Mouse (Mus musculus): Measurements from ENCODE around the gene Zfp800. TPM values are rescaled to one million over a fixed set of nuclear protein-coding genes. Genes with fewer than 3 reads are reported as not detected.

Zfp800 gene
- total RNA-seq, 4 experiments from 2014 or later = 3.5 to 5.9 (median 4.6) TPM

DNA sequence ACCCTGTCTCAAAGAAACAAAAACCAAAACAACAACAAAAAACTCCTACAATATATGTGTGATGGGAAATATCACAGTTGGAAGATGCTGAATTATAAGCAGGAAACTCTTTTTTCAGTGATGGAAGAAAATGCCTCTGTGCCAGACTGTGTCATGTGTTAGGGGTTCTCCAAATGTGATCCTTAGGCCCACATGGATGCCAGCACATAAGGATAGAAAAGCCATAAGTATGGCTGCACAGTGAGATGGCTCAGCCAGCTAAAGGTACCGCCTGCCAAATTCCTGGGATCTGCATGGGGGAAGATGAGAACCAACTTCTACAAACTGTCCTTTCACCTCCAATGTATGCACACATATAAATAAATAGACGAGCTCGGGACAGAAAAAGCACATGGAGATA is 82.6 kb downstream of the Zfp800 start:
- DNase-seq (ENCODE audit: low spot score in 2 of 2) = no peak

DNA sequence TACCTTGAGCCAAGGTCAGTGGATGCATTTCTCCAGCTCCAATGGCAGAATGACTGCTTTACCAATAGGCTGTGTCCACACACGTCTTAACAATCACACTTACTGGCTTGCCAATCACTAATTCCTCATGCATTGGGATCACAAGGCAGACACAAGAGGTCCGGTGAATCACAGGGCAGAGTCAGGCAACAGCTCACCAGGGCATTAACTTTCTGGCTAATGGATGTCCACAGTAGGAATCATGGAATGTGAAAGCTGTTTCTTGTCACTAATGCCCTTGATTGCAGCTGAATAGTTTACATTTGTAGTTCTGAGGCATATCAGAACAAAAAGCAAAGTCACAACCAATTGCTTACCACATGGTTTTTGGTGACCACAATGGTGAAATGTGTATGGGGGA is 85.7 kb downstream of the Zfp800 start:
- DNase-seq (ENCODE audit: low spot score in 2 of 2) = no peak

DNA sequence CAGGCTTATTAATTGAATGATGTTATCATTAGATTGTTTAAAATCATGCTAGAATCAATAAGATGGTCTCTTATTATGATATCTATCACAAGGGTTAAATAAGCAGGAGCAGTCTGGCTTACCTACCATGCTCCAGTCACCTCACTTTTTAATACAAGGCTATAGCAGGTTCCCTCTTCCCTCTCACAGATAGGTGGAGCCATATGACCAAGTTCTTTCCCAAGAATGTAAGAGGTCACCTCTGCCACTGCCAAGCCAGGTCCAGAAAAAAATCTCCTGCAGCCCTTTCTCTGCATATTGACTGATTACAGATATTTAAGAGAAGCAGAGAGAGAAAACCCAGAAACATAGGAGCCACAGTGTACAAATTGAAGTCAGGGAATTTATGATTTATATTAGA is 88.1 kb downstream of the Zfp800 start:
- DNase-seq (ENCODE audit: low spot score in 2 of 2) = no peak

DNA sequence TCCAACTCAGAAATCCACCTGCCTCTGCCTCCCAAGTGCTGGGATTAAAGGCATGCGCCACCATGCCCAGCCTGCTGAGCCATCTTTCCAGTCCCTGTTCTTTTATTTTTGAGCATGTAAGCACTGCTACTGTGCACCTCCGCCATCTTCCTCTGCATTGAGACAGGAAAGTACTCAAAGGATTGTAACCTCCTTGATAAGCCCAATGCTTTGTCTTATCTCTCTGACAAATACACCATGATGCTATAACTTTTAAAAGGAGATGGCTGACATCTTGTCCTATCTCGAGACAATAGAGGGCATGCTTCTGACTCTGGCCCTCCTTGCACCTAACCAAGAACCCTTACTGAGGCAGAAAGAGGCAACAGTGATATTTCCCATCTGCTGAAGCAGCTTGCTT is 88.9 kb downstream of the Zfp800 start:
- DNase-seq (ENCODE audit: low spot score in 2 of 2) = no peak

DNA sequence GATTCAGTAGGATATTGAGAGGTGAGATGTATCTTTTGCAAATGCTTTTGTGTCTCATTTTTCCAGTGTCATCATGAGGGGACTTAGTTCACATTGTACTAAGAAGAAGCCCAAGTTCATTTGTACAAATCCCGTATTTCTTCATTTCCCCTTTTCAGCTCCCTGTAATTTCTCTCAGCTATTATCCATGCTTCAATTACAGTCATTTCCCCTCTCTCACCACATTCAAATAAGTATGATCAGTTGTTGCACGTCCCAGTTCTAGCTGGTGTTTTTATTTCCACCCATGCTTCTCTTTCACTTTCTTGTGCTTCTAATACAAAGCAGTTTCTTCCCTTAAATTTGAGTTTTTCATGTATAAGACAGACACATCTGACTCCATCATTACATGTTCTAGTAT is 91.1 kb downstream of the Zfp800 start:
- DNase-seq (ENCODE audit: low spot score in 2 of 2) = no peak

DNA sequence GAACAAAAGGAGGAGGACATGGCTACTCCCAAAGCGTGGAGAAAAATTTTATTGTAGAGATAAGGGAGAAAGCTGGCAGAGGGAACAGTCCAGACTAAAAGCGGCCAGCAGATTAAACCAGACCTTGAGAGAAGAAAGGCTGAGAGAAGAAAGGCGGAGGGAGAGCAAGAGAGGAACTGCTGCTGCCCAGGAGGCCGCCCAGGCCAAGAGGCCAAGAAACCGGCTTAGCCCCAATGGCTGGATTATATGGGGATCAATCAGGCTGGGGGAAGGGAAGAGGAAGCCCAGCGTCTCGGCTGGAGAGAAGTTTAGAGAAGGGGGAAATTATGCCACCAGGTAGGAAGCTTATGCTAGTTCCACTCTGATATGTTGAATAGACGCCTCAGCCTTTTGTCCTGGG is 101.5 kb downstream of the Zfp800 start:
- no peak for DNase-seq (ENCODE audit: low spot score in 2 of 2)

DNA sequence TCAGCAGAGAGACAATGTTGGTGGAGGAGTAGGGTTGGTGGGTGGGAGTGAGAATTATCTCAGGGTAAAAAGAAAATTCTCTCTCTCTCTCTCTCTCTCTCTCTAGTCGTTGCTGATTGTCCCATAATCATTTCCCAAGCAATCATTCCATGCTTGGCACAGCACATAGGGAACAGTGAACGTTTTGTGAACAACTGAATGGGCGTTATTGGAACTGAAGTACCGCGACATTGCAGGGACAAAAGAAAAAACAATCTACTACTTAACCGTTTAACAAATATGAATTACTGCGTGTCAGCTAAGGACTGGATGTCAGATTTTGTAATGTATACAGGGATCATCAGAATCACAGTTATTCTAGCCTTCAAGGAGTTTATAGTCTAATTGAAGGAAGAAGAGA is 102.2 kb downstream of the Zfp800 start:
- no peak for DNase-seq (ENCODE audit: low spot score in 2 of 2)

DNA sequence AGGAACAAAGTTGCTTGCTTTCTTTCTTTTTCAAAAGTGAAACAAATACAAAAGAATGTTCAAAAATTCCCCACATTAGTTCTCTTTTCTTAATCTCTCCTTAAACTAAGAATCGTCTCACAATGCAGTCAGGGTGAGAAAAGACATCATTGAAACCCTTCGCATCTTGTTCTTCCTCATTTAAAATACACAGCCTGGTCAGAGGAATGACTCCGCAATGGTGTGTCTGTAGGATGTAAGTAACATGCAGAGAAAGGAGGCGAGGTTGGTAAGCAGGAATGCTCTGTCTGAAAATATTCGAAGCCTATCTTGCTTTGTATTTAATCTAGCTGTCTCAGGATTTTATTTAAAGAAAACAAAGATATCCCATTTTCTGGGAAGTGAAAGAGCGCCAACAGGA is 105.0 kb downstream of the Zfp800 start:
- DNase-seq (ENCODE audit: low spot score in 2 of 2) = no peak

DNA sequence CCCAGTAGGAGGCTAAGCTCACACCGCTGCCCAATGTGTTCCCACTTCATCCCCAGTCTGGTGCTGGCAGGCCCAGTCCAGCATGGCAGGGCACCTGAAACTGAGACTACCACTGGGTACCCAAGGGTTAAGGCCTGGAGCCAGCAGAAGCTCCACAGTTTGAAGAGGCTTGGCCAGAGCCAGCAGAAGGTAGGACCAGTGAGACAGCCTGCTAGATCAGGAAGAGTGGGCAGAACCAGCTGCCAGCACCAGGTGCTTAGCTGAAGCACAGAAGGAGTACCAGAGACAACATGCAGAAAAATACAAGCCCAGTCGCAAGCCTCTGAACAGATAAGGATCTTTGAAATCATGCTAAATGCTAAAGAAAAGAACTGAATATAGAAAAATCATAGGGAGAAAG is 117.9 kb downstream of the Zfp800 start:
- DNase-seq (ENCODE audit: low spot score in 2 of 2) = no peak

DNA sequence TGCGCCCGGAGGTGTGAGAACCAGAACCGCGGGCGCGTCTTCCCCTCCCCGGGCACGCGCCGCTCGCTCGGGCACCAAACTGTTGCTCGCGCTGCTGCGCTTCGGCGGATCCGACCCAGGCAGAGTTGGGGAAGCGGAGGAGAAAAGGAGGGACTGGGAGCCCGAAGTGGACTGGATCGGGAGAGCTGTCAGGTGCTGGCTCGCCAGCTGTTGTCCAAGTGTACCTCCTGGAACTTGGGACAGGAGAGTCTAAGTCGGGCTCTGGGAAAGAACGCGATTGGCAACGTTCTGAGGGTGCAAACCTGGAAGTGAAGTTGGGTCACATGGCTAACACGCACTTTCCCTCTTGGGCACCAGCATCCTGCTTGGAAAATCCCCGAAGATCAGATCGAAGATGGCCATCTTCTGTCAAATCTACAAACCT is 135.6 kb downstream of the Zfp800 start:
- DNase-seq (ENCODE audit: low spot score in 2 of 2) = no peak

DNA sequence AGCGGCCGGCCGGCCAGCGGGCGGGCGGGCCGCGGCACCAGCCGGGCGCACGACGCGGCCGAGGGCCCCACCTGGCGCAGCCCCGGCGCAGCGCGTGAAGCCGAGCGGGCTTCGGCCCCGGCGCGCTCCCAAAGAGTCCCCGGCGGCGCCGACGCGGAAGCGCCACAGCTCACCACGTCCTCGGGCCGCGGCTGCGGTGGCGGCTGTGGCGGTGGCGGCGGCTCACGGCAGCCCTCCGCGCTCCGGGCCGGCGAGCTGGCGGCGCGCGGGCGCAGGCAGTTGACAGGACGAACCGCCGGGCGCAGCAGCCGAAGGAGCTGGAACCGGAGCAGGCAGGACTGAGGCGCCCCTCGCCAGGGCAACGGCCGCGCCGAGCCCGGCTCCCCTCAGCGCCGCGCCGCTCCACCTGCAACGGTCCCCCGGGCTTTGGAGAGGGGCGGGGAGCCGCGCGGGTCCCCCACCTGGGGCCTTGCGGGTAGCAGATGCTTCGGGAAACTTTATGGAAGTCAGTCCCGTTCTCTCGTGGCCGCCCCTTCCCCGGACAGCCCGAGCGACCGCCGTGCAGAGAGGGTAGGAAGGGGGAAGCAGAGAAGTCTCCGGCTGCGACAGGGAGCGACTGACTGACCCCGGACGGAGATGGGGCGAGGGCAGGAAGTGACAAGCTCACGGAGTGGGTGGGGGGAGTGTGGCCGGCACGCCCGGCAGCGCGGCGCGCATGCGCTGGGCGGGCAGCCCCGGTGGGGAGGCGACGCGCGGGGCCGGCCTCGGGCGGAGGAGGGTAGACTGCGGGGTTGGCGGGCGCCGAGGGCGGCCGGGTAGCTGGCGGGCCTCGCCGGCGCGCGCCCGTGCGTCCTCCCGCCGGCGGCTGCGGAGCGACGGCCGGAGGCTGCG is 136.3 kb downstream of the Zfp800 start:
- peak; percentile 77 to 85 for DNase-seq (ENCODE audit: low spot score in 2 of 2)

DNA sequence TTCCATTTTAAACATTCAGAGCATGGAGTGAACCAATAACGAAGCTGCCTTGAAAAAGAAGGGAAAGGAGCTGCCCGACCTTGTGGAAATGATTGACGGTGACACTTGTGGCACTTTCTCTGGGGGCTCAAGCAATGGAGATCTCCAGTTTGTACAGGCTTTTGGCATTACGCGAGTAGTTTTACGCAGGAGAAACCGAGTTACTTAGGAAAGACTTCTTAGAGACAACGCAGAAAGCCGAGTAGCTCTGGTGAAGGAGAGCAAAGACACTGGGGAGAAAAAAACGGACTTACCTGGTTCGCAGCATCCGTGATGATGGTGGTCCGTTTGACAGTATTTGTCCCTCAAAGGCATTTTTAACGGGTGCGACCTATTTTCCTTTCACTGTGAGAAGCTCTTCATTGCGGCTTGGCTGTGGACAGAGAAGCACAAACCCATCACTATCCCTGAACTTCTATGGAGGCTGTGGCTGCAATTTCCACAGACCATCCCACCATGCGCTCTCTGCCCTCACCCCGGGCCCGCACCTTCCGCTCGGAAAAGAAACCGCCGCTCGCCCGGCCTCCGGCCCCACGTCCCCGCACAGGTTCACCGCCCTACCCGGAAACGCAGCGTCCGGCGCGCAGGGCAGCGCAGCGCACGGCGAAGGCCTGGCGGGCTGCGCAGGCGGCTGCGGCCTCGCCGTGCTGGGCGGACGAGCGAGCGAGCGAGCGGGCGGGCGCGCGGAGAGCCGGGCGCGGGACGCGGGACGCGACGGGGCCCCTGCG is 137.2 kb downstream of the Zfp800 start:
- DNase-seq (ENCODE audit: low spot score in 2 of 2) = no peak

DNA sequence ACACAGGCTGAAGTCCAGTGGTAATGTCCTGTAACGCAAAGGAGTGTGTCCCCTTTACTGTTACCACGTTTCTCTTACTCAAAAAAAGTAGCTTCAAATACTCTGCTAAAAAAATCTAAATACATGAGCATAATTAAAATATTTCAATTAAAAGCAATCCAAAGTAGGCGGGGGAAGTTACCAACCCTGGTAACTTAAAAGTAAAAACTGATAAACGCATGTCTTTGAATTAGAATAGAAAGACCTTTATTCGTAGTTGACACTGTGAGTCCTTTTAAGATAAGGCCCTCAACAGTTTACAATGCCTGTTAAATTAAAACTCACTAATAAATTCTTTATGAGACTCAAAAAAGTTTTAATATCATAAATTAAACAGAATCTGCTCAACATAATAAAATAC is 138.1 kb downstream of the Zfp800 start:
- DNase-seq (ENCODE audit: low spot score in 2 of 2) = no peak

DNA sequence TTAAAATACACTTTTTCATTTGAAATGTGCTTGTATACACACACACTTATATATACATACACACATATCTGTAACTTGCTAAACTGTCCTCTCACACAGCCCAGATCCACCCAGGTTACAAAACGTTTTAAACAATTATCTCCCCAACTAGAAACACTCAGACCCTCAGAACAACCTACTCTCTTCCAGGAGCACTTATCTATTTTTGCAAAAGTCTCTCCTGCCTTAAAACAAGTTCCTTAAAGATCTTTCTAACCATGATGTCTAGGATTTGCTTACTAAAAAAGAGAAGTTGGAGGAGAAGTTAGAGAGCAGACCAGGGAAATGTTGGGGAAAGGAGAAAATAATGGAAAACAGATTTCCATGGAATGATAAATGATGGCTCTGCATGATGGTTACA is 139.4 kb downstream of the Zfp800 start:
- DNase-seq (ENCODE audit: low spot score in 2 of 2) = no peak

DNA sequence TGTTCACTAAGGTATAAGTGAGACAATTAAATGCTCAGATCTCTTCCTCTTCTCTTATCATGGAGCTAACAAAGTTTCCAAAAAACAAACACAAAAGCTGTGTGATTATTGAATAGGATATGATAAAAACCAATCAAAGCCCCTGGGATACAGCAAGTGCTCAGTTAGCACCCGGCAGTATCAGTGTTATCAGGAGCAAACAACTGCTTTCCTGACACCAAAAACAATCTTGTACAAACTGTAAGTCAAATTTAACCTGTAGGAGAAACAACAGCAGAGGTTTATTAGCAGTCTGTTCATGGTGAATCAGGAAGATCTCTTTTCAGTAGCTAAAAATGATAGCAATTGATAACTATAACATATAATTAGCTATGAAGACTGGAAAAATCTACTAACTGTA is 140.0 kb downstream of the Zfp800 start:
- no peak for DNase-seq (ENCODE audit: low spot score in 2 of 2)

DNA sequence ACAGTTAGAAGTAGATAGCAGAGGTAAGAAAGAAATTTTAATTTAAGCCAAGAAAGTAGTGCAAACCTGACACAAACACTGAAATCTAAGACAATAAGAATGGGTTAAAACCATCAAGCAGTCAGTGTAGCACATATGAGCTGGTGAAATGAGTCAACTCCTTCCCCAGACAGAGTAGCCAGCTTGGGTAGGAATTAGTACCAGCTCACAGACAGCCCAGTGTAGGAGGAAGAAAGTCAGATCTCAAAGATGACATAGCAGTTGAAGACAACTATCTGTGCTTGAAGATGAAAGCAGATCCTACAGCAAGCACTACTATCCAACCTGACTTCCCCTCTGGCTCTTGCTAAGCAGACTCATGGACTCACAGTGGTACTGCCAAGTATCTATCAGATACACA is 145.0 kb downstream of the Zfp800 start:
- DNase-seq (ENCODE audit: low spot score in 2 of 2) = no peak

DNA sequence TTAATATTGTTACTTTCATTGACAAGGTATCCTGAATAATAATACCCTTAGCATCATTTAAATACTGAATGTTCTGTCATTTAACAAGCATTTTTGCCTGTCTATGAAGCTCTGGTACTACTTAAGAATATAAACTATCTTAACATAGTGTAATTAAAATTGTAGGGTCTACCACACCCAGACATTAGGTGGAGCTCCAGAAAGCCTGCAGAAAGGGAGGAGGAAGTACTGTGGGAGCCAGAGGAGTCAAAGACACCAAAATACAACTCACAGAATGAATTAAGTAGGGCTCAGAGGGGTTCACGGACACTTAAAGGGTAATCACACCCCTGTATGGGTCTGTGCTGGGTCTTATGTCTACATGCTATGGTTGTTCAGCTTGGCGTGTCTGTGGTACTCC is 149.6 kb downstream of the Zfp800 start:
- no peak for DNase-seq (ENCODE audit: low spot score in 2 of 2)

DNA sequence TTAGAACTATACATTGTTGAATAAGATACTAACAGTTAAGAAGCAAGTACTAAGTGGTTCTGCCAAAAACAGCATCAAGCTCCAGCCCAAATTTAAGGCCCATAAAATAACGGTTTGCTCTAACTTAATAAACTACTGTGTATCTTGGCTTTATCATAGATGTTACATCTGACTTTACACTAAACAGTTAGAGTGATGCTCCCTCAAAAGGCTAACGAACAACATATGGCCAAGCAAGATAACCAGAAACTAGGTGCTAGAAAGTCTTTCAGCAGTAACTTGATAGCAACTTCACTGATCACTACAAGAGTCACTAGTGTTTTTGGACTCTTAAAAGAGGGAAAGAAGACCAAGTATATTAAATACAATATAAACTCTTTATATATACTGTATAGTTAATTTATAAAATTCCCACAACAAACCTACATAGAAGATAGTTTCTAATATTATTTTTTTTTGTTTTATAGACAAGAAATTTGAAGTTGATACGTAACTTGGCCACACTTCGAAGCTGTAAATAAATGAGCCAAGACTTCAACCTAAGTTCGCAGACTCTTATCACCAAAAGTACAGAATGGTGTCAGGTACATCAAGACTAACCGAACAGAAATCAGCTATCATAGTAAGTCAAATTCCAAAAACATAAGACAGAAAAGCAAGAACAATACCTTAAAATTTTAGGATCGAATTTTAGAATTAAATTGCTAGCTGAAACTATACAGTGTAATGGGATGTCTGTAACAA is 165.0 kb downstream of the Zfp800 start:
- no peak for DNase-seq (ENCODE audit: low spot score in 2 of 2)

DNA sequence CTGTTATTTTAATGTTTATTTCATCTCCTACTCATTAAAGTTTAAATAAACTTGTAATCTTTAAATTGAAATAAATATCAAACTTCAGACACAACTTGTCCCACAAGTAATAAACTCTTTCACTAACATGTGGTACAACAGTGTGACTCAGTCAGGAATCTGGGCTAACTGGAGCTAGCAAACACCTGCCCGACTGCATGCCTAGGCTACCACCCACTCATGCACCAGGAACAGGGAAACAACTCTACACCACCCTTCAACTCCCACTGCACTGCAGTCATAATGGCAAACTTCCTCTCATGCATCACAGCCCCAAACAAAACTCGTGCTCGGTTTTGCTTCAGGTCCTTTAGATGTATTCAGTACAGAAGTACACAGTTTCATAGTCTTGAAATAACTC is 169.7 kb downstream of the Zfp800 start:
- no peak for DNase-seq (ENCODE audit: low spot score in 2 of 2)

DNA sequence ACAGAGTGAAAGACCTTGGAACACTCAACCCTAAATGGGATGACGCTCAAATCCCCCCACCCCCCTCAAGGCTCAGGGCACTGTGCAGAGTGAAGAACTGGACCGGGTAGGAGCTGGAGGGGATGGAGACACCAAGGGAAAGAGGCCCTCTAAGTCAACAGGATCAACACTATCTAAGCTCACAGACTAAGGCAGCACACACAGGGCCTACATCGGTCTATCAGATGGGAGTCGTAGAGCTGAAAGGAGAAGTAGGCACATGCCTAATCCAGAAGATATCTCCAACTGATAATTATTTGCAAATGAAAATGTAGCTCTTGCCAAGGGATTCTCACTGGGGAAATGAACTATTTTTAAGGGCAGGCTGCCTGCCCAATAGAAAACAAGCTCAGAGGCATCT is 176.8 kb downstream of the Zfp800 start:
- no peak for DNase-seq (ENCODE audit: low spot score in 2 of 2)

DNA sequence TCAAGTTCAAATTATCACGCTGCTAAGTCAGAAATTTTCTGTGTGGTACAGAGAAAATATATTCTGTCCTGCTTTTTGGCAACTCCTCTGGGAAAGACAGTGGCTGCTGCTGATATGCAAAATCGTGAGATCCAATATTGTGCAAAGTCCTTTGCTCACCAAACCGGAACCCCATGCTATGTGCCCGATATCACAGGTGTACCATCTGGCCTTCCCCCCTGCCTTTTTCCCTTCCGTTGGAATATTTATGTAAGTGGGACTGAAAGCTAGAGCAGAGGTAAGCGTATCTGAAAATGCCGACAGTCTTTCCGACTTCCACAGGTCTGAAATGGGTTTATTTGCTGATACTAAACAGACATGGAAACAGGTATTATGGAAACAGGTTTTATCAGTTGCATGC is 179.4 kb downstream of the Zfp800 start:
- no peak for DNase-seq (ENCODE audit: low spot score in 2 of 2)

Data from gastrocnemius, adult 8-10 months (tissue).